Mouse (Mus musculus) embryonic facial prominence, embryonic 14.5 days (tissue): ENCODE measurements around the gene Pla2g1b. TPM values are rescaled to one million over a fixed set of nuclear protein-coding genes. Genes with fewer than 3 reads are reported as not detected.

ENCODE experiments used
- ATAC-seq: fragments of 200-750 bp; cut with Nextera tagmentation; 2 replicates; pipeline ENCODE4 v1.8.0; 2017; ENCODE audit warnings: low read depth, moderate number of reproducible peaks, moderate TSS enrichment
- DNase-seq: peaks from one replicate; pipeline ENCODE4 v3.0.0-alpha.2; 2015; ENCODE audit warnings: low spot score
- H3K27ac ChIP-seq: fragments of 300-500 bp; sonication (generic); replicated peaks from 2 replicates; pipeline ENCODE4 v1.5.1; 2014; ENCODE audit warnings: low read depth, mild to moderate bottlenecking, low read length, moderate library complexity
- H3K27me3 ChIP-seq: fragments of 300-500 bp; sonication (generic); replicated peaks from 2 replicates; pipeline ENCODE4 v1.6.1; 2014; ENCODE audit warnings: low read length; ENCODE audit not compliant: control insufficient read depth, insufficient read depth
- H3K36me3 ChIP-seq: fragments of 300-500 bp; sonication (generic); 2 replicates; pipeline ENCODE4 v1.6.1; 2014; ENCODE audit warnings: low read length, mixed read lengths; ENCODE audit not compliant: control insufficient read depth, insufficient read depth
- H3K4me1 ChIP-seq: fragments of 300-500 bp; sonication (generic); 2 replicates; pipeline ENCODE4 v1.6.1; 2014; ENCODE audit warnings: antibody characterized with exemption, low read length; ENCODE audit not compliant: control insufficient read depth, insufficient read depth
- H3K4me2 ChIP-seq: fragments of 300-500 bp; sonication (generic); 2 replicates; pipeline ENCODE4 v1.6.1; 2014; ENCODE audit warnings: low read depth, mild to moderate bottlenecking, low read length, moderate library complexity, mixed read lengths
- H3K4me3 ChIP-seq: fragments of 300-500 bp; sonication (generic); 2 replicates; pipeline ENCODE4 v1.5.1; 2014; ENCODE audit warnings: low read depth, mild to moderate bottlenecking, low read length
- H3K9ac ChIP-seq: fragments of 300-500 bp; sonication (generic); 2 replicates; pipeline ENCODE4 v1.6.1; 2014; ENCODE audit warnings: low read depth, mild to moderate bottlenecking, low read length, moderate library complexity, mixed read lengths
- H3K9me3 ChIP-seq: fragments of 300-500 bp; sonication (generic); 2 replicates; pipeline ENCODE4 v1.6.1; 2016; ENCODE audit warnings: low read length; ENCODE audit not compliant: control insufficient read depth
- WGBS: fragments of 180-500 bp; shearing (Covaris S2); extraction: QIAGEN DNeasy Blood & Tissue Kit; methylation state at CpG from one replicate; pipeline ENCODE4 v1.1.7; 2014; 5-methylcytosine and 5-hydroxymethylcytosine counted together
- polyA plus RNA-seq: library from polyadenylated mRNA; unstranded; fragments of >200 nt; fragmentation: Nextera tagmentation; extraction: Ambion mirVana; gene quantifications from 2 replicates; pipeline ENCODE4 v1.2.1, GENCODE M21; 2014

The Pla2g1b gene
- polyA plus RNA-seq, 1 experiment from 2014 or later, result not detected

GRCm38 (mm10) chr5:115476107-115476727 is 10.2 kb downstream of the Pla2g1b start:
- WGBS, result 38% methylated on average over 12 of the region's 12 CpGs
- Histone ChIP-seq H3K4me3 (peak overlapping the region; percentile 39), H3K36me3 (peaks cover 13% of the 10 kb centered on the region), H3K27me3 (no peaks in the 10 kb centered on the region), H3K4me1 (peaks cover 9% of the 10 kb centered on the region), H3K4me2 (peak overlapping the region; percentile 52), H3K9ac (peak overlapping the region; percentile 54), H3K27ac (no peak overlapping the region; the same call in 1 of the 2 replicates), H3K9me3 (no peaks in the 10 kb centered on the region)
- peak; percentile 34; the same call in 1 of the 2 replicates for ATAC-seq
- DNase-seq, result no peak

- Histone ChIP-seq H3K4me2 (no peak overlapping the region), H3K9me3 (no peaks in the 10 kb centered on the region), H3K4me3 (no peak overlapping the region), H3K9ac (no peak overlapping the region), H3K27ac (no peak overlapping the region), H3K27me3 (peaks cover 3% of the 10 kb centered on the region; the same call in 1 of the 2 replicates), H3K36me3 (peaks cover 13% of the 10 kb centered on the region), H3K4me1 (peaks cover 15% of the 10 kb centered on the region)
- DNase-seq (no peak), ATAC-seq (no peak)
- WGBS, result 45% methylated on average over 15 of the region's 15 CpGs
Observed at GRCm38 (mm10) chr5:115479561-115479960, 13.5 kb downstream of the Pla2g1b start.

GRCm38 (mm10) chr5:115480101-115480500 is 14.0 kb downstream of the Pla2g1b start:
- Histone ChIP-seq H3K4me3 (peak overlapping the region; percentile 25), H3K27ac (no peak overlapping the region), H3K4me1 (peaks cover 19% of the 10 kb centered on the region), H3K27me3 (peaks cover 3% of the 10 kb centered on the region; the same call in 1 of the 2 replicates), H3K36me3 (peaks cover 13% of the 10 kb centered on the region), H3K4me2 (peak overlapping the region; percentile 49), H3K9me3 (no peaks in the 10 kb centered on the region), H3K9ac (peak overlapping the region; percentile 42; the same call in 1 of the 2 replicates)
- no peak for ATAC-seq
- 20% methylated on average over 27 of the region's 27 CpGs for WGBS
- DNase-seq, result no peak

GRCm38 (mm10) chr5:115482390-115483265 is 16.6 kb downstream of the Pla2g1b start:
- Histone ChIP-seq H3K9ac (0 out of 2 replicates have a peak overlapping the region, but pooled peaks have one; percentile 9), H3K4me3 (peak overlapping the region; percentile 14; the same call in 1 of the 2 replicates), H3K27me3 (peaks cover 3% of the 10 kb centered on the region; the same call in 1 of the 2 replicates), H3K4me1 (0 out of 2 replicates have a peak, but pooled peaks cover 10% of the 10 kb centered on the region), H3K27ac (no peak overlapping the region), H3K4me2 (peak overlapping the region; percentile 32), H3K9me3 (no peaks in the 10 kb centered on the region), H3K36me3 (peaks cover 10% of the 10 kb centered on the region)
- DNase-seq (no peak), ATAC-seq (no peak)
- WGBS, result 31% methylated on average over 38 of the region's 38 CpGs

GRCm38 (mm10) chr5:115483385-115483784 is 17.3 kb downstream of the Pla2g1b start:
- DNase-seq, result no peak
- no peak overlapping the region for H3K9ac ChIP-seq
- no peak for ATAC-seq
- H3K27me3 ChIP-seq, result peaks cover 3% of the 10 kb centered on the region; the same call in 1 of the 2 replicates
- no peak overlapping the region for H3K4me3 ChIP-seq
- H3K27ac ChIP-seq, result no peak overlapping the region
- H3K9me3 ChIP-seq, result no peaks in the 10 kb centered on the region
- H3K36me3 ChIP-seq, result peaks cover 4% of the 10 kb centered on the region; the same call in 1 of the 2 replicates
- 46% methylated on average over 6 of the region's 6 CpGs for WGBS
- 0 out of 2 replicates have a peak, but pooled peaks cover 10% of the 10 kb centered on the region for H3K4me1 ChIP-seq
- peak overlapping the region; percentile 65; the same call in 1 of the 2 replicates for H3K4me2 ChIP-seq

GRCm38 (mm10) chr5:115483947-115484920 is 18.2 kb downstream of the Pla2g1b start, which contains the start of gene Sirt4:
Sirt4 (minus strand) TSS chr5:115484725.
- Histone ChIP-seq H3K4me2 (peak within 1 kb of the TSS; percentile 65), H3K4me3 (peak within 1 kb of the TSS; percentile 48), H3K9ac (peak within 1 kb of the TSS; percentile 70), H3K9me3 (no peaks in the 10 kb centered on the region), H3K27ac (peak within 1 kb of the TSS; percentile 69), H3K4me1 (peaks cover 13% of the 10 kb centered on the region; the same call in 1 of the 2 replicates), H3K36me3 (peaks cover 3% of the 10 kb centered on the region; the same call in 1 of the 2 replicates), H3K27me3 (peaks cover 3% of the 10 kb centered on the region; the same call in 1 of the 2 replicates)
- ATAC-seq (peak; percentile 91), DNase-seq (peak; percentile 99)
- 8% methylated on average over 30 of the region's 30 CpGs for WGBS

- H3K9ac ChIP-seq, result peak overlapping the region; percentile 70; the same call in 1 of the 2 replicates
- no peak for ATAC-seq
- peak overlapping the region; percentile 48 for H3K4me3 ChIP-seq
- WGBS, result 72% methylated on average over 5 of the region's 5 CpGs
- H3K27ac ChIP-seq, result peak overlapping the region; percentile 69; the same call in 1 of the 2 replicates
- H3K4me2 ChIP-seq, result peak overlapping the region; percentile 65
- H3K27me3 ChIP-seq, result peaks cover 3% of the 10 kb centered on the region; the same call in 1 of the 2 replicates
- DNase-seq, result no peak
- H3K36me3 ChIP-seq, result no peaks in the 10 kb centered on the region
- H3K4me1 ChIP-seq, result peaks cover 13% of the 10 kb centered on the region; the same call in 1 of the 2 replicates
- no peaks in the 10 kb centered on the region for H3K9me3 ChIP-seq
Observed at GRCm38 (mm10) chr5:115484996-115485395, 18.9 kb downstream of the Pla2g1b start.
